Mouse (Mus musculus): ENCODE measurements at regions not wholly inside any gene's neighbourhood (a gene's known extent, or its start where the extent isn't known, plus 50 kb on each side); places are given as distances from the start of the nearest gene placed in this dataset.

GRCm38 (mm10) chr4:54812740-54813634 lies 131.9 kb upstream of the Zfp462 start:
- no peak for DNase-seq (ENCODE audit: low spot score)

GRCm38 (mm10) chr4:54837326-54837725 lies 107.5 kb upstream of the Zfp462 start:
- peak; percentile 9 for DNase-seq (ENCODE audit: low spot score)

GRCm38 (mm10) chr4:54838111-54838510 lies 106.7 kb upstream of the Zfp462 start:
- peak; percentile 68 for DNase-seq (ENCODE audit: low spot score)

- peak; percentile 9 for DNase-seq (ENCODE audit: low spot score)
These were observed 106.1 kb upstream of the Zfp462 start for GRCm38 (mm10) chr4:54838794-54839193.

GRCm38 (mm10) chr4:54852991-54853925 lies 91.6 kb upstream of the Zfp462 start:
- no peak for DNase-seq (ENCODE audit: low spot score)

GRCm38 (mm10) chr4:54858604-54859003 lies 86.2 kb upstream of the Zfp462 start:
- DNase-seq (ENCODE audit: low spot score), result no peak

- DNase-seq (ENCODE audit: low spot score), result peak; percentile 25
These were observed 78.8 kb upstream of the Zfp462 start for GRCm38 (mm10) chr4:54866062-54866461.

- no peak for DNase-seq (ENCODE audit: low spot score)
These were observed 70.6 kb upstream of the Zfp462 start for GRCm38 (mm10) chr4:54874136-54874827.

- no peak for DNase-seq (ENCODE audit: low spot score)
These were observed 69.3 kb upstream of the Zfp462 start for GRCm38 (mm10) chr4:54875506-54875905.

- no peak for DNase-seq (ENCODE audit: low spot score)
These were observed 67.5 kb upstream of the Zfp462 start for GRCm38 (mm10) chr4:54877361-54877760.

GRCm38 (mm10) chr4:54878531-54878930 lies 66.3 kb upstream of the Zfp462 start:
- no peak for DNase-seq (ENCODE audit: low spot score)

GRCm38 (mm10) chr4:54893288-54893687 lies 51.6 kb upstream of the Zfp462 start:
- DNase-seq (ENCODE audit: low spot score), result no peak
